Mouse (Mus musculus): ENCODE results near the gene Ssr4. TPM values are rescaled to one million over a fixed set of nuclear protein-coding genes. Genes with fewer than 3 reads are reported as not detected.

Gene Ssr4
- polyA plus RNA-seq, 1 experiment, result 210 TPM

- Histone ChIP-seq H3K36me3 (ENCODE audit: control insufficient read depth, insufficient read depth, low read length) (no peaks in the 10 kb centered on the region), H3K4me3 (ENCODE audit: low read depth, low read length) (no peak overlapping the region), H3K4me1 (ENCODE audit: control insufficient read depth, insufficient read depth, insufficient read length, low read length) (no peaks in the 10 kb centered on the region; the same call in 1 of the 2 replicates), H3K27me3 (ENCODE audit: control insufficient read depth, insufficient read depth, low read length) (no peaks in the 10 kb centered on the region), H3K27ac (ENCODE audit: insufficient read depth, low read depth, low read length) (no peak overlapping the region)
- TF ChIP-seq CTCF (IDR thresholded peaks at IDR 0.05; ENCODE audit: extremely low read depth, insufficient read length, insufficient replicate concordance, low read depth, low read length) (peak; percentile 66), POLR2A (IDR thresholded peaks at IDR 0.05; ENCODE audit: low read depth, low read length) (no peak)
- 22% methylated on average over 9 of the region's 9 CpGs for WGBS
Measured at GRCm38 (mm10) chrX:73798502-73798901, 11.7 kb downstream of the Ssr4 start.

- H3K27me3 ChIP-seq (ENCODE audit: control insufficient read depth, insufficient read depth, low read length), result no peaks in the 10 kb centered on the region
- H3K36me3 ChIP-seq (ENCODE audit: control insufficient read depth, insufficient read depth, low read length), result no peaks in the 10 kb centered on the region
- TF ChIP-seq CTCF (IDR thresholded peaks at IDR 0.05; ENCODE audit: extremely low read depth, insufficient read length, insufficient replicate concordance, low read depth, low read length), result no peak
- no peak for TF ChIP-seq POLR2A (IDR thresholded peaks at IDR 0.05; ENCODE audit: low read depth, low read length)
- no peak overlapping the region for H3K27ac ChIP-seq (ENCODE audit: insufficient read depth, low read depth, low read length)
- no peak overlapping the region for H3K4me3 ChIP-seq (ENCODE audit: low read depth, low read length)
- no peaks in the 10 kb centered on the region for H3K4me1 ChIP-seq (ENCODE audit: control insufficient read depth, insufficient read depth, insufficient read length, low read length)
- WGBS, result 48% methylated on average over 1 of the region's 1 CpGs
Measured at GRCm38 (mm10) chrX:73805814-73806213, 19.0 kb downstream of the Ssr4 start.

GRCm38 (mm10) chrX:73815072-73815471 lies 28.2 kb downstream of the Ssr4 start:
- H3K4me1 ChIP-seq (ENCODE audit: control insufficient read depth, insufficient read depth, insufficient read length, low read length), result 0 out of 2 replicates have a peak, but pooled peaks cover 2% of the 10 kb centered on the region
- TF ChIP-seq CTCF (IDR thresholded peaks at IDR 0.05; ENCODE audit: extremely low read depth, insufficient read length, insufficient replicate concordance, low read depth, low read length), result no peak
- no peak overlapping the region for H3K27ac ChIP-seq (ENCODE audit: insufficient read depth, low read depth, low read length)
- WGBS, result 20% methylated on average over 14 of the region's 14 CpGs
- H3K4me3 ChIP-seq (ENCODE audit: low read depth, low read length), result no peak overlapping the region
- H3K36me3 ChIP-seq (ENCODE audit: control insufficient read depth, insufficient read depth, low read length), result no peaks in the 10 kb centered on the region
- no peaks in the 10 kb centered on the region for H3K27me3 ChIP-seq (ENCODE audit: control insufficient read depth, insufficient read depth, low read length)

- H3K4me1 ChIP-seq (ENCODE audit: control insufficient read depth, insufficient read depth, insufficient read length, low read length), result 0 out of 2 replicates have a peak, but pooled peaks cover 2% of the 10 kb centered on the region
- TF ChIP-seq POLR2A (IDR thresholded peaks at IDR 0.05; ENCODE audit: low read depth, low read length) (no peak), CTCF (IDR thresholded peaks at IDR 0.05; ENCODE audit: extremely low read depth, insufficient read length, insufficient replicate concordance, low read depth, low read length) (no peak)
- H3K36me3 ChIP-seq (ENCODE audit: control insufficient read depth, insufficient read depth, low read length), result no peaks in the 10 kb centered on the region
- no peaks in the 10 kb centered on the region for H3K27me3 ChIP-seq (ENCODE audit: control insufficient read depth, insufficient read depth, low read length)
- no peak overlapping the region for H3K4me3 ChIP-seq (ENCODE audit: low read depth, low read length)
- WGBS, result 64% methylated on average over 3 of the region's 3 CpGs
- no peak overlapping the region for H3K27ac ChIP-seq (ENCODE audit: insufficient read depth, low read depth, low read length)
Measured at GRCm38 (mm10) chrX:73816596-73817314, 29.9 kb downstream of the Ssr4 start.

GRCm38 (mm10) chrX:73823747-73824146 lies 36.9 kb downstream of the Ssr4 start:
- no peaks in the 10 kb centered on the region for H3K4me1 ChIP-seq (ENCODE audit: control insufficient read depth, insufficient read depth, insufficient read length, low read length)
- no peaks in the 10 kb centered on the region for H3K36me3 ChIP-seq (ENCODE audit: control insufficient read depth, insufficient read depth, low read length)
- peak overlapping the region; percentile 73; the same call in 1 of the 2 replicates for H3K4me3 ChIP-seq (ENCODE audit: low read depth, low read length)
- 0 out of 2 replicates have a peak, but pooled peaks cover 4% of the 10 kb centered on the region for H3K27me3 ChIP-seq (ENCODE audit: control insufficient read depth, insufficient read depth, low read length)
- 22% methylated on average over 17 of the region's 17 CpGs for WGBS
- no peak overlapping the region for H3K27ac ChIP-seq (ENCODE audit: insufficient read depth, low read depth, low read length)
- TF ChIP-seq POLR2A (IDR thresholded peaks at IDR 0.05; ENCODE audit: low read depth, low read length) (no peak), CTCF (IDR thresholded peaks at IDR 0.05; ENCODE audit: extremely low read depth, insufficient read length, insufficient replicate concordance, low read depth, low read length) (no peak)

- 11% methylated on average over 64 of the region's 84 CpGs for WGBS
- Histone ChIP-seq H3K27me3 (ENCODE audit: control insufficient read depth, insufficient read depth, low read length) (0 out of 2 replicates have a peak, but pooled peaks cover 4% of the 10 kb centered on the region), H3K4me3 (ENCODE audit: low read depth, low read length) (peak within 1 kb of the TSS; percentile 73), H3K36me3 (ENCODE audit: control insufficient read depth, insufficient read depth, low read length) (no peaks in the 10 kb centered on the region), H3K27ac (ENCODE audit: insufficient read depth, low read depth, low read length) (no peak within 1 kb of the TSS), H3K4me1 (ENCODE audit: control insufficient read depth, insufficient read depth, insufficient read length, low read length) (no peaks in the 10 kb centered on the region)
- TF ChIP-seq CTCF (IDR thresholded peaks at IDR 0.05; ENCODE audit: extremely low read depth, insufficient read length, insufficient replicate concordance, low read depth, low read length) (no peak), POLR2A (IDR thresholded peaks at IDR 0.05; ENCODE audit: low read depth, low read length) (no peak)
Measured at GRCm38 (mm10) chrX:73824185-73825151, 37.6 kb downstream of the Ssr4 start, which contains the start of gene Pdzd4. Gene Pdzd4 (minus strand): TSS chrX:73824969.

- no peaks in the 10 kb centered on the region for H3K27me3 ChIP-seq (ENCODE audit: control insufficient read depth, insufficient read depth, low read length)
- TF ChIP-seq CTCF (IDR thresholded peaks at IDR 0.05; ENCODE audit: extremely low read depth, insufficient read length, insufficient replicate concordance, low read depth, low read length) (no peak), POLR2A (IDR thresholded peaks at IDR 0.05; ENCODE audit: low read depth, low read length) (no peak)
- H3K4me3 ChIP-seq (ENCODE audit: low read depth, low read length), result no peak overlapping the region
- no peaks in the 10 kb centered on the region for H3K4me1 ChIP-seq (ENCODE audit: control insufficient read depth, insufficient read depth, insufficient read length, low read length)
- 92% methylated on average over 1 of the region's 1 CpGs for WGBS
- no peak overlapping the region for H3K27ac ChIP-seq (ENCODE audit: insufficient read depth, low read depth, low read length)
- no peaks in the 10 kb centered on the region for H3K36me3 ChIP-seq (ENCODE audit: control insufficient read depth, insufficient read depth, low read length)
Measured at GRCm38 (mm10) chrX:73835731-73836130, 48.9 kb downstream of the Ssr4 start.
